Mouse (Mus musculus) MEL (cell line): ENCODE data around the gene Bace1. TPM values are rescaled to one million over a fixed set of nuclear protein-coding genes. Genes with fewer than 3 reads are reported as not detected.

Experiments
- DNase-seq: peaks from one replicate; pipeline ENCODE4 v3.0.0; 2011; ENCODE audit warnings: low read depth, low spot score
- H3K27ac ChIP-seq: 2 replicates; pipeline ENCODE4 v1.5.1; 2012; ENCODE audit warnings: low read depth, mild to moderate bottlenecking, control low read depth, low read length, moderate library complexity; ENCODE audit not compliant: control insufficient read depth
- H3K27me3 ChIP-seq, 2 experiments: fragments of 150-350 bp in 1 of 2; sonication (generic) in 1 of 2; 2 replicates each; pipeline ENCODE4 v1.6.1; 2012; ENCODE audit warnings: low read length in 2 of 2, mild to moderate bottlenecking in 2 of 2, improper control_type of control experiment in 1 of 2, moderate library complexity in 1 of 2; ENCODE audit not compliant: insufficient read depth in 2 of 2, control insufficient read depth in 1 of 2
- H3K36me3 ChIP-seq, 2 experiments: 2 replicates each; pipeline ENCODE4 v1.6.1; 2012 to 2014; ENCODE audit warnings: low read length in 2 of 2, improper control_type of control experiment in 1 of 2, inconsistent platforms in 1 of 2, mild to moderate bottlenecking in 1 of 2; ENCODE audit not compliant: insufficient read depth in 2 of 2, control insufficient read depth in 1 of 2
- H3K4me1 ChIP-seq, 2 experiments: fragments of 150-350 bp in 1 of 2; sonication (generic) in 1 of 2; 2 replicates each; pipeline ENCODE4 v1.6.1; 2012; ENCODE audit warnings: low read length in 2 of 2, improper control_type of control experiment in 1 of 2, mild to moderate bottlenecking in 1 of 2; ENCODE audit not compliant: insufficient read depth in 2 of 2, control insufficient read depth in 1 of 2
- H3K4me3 ChIP-seq, 2 experiments: fragments of 150-350 bp in 1 of 2; sonication (generic) in 1 of 2; 2 replicates each; pipeline ENCODE4 v1.5.1; 2012; ENCODE audit warnings: low read depth in 2 of 2, low read length in 2 of 2, mild to moderate bottlenecking in 2 of 2, moderate library complexity in 2 of 2, control low read depth in 1 of 2, improper control_type of control experiment in 1 of 2; ENCODE audit not compliant: control insufficient read depth in 1 of 2, insufficient read depth in 1 of 2
- H3K79me2 ChIP-seq: 2 replicates; pipeline ENCODE4 v1.6.1; 2012; ENCODE audit warnings: mild to moderate bottlenecking, low read length, moderate library complexity; ENCODE audit not compliant: control insufficient read depth, poor library complexity, insufficient read depth
- H3K9ac ChIP-seq: 2 replicates; pipeline ENCODE4 v1.6.1; 2012; ENCODE audit warnings: low read depth, mild to moderate bottlenecking, control low read depth, low read length, moderate library complexity; ENCODE audit not compliant: control insufficient read depth, poor library complexity, severe bottlenecking
- H3K9me3 ChIP-seq: fragments of 150-350 bp; sonication (generic); replicated peaks from 2 replicates; pipeline ENCODE4 v1.6.1; 2012; ENCODE audit warnings: mild to moderate bottlenecking, low read length, improper control_type of control experiment, moderate library complexity; ENCODE audit not compliant: insufficient read depth
- CHD2 ChIP-seq: IDR thresholded peaks from 2 replicates; pipeline ENCODE4 v1.6.1; 2011; ENCODE audit warnings: low read length, improper control_type of control experiment
- E2F4 ChIP-seq: IDR thresholded peaks from 2 replicates; pipeline ENCODE4 v1.6.1; 2011; ENCODE audit warnings: low read depth, low read length, improper control_type of control experiment, borderline replicate concordance
- EP300 ChIP-seq, 2 experiments: IDR thresholded peaks; 2 replicates each; pipeline ENCODE4 v1.6.1; 2011; ENCODE audit warnings: improper control_type of control experiment in 2 of 2, low read length in 2 of 2, low read depth in 1 of 2, mild to moderate bottlenecking in 1 of 2
- GATA1 ChIP-seq: IDR thresholded peaks from 2 replicates; pipeline ENCODE4 v1.6.1; 2011; ENCODE audit warnings: low read depth, low read length, improper control_type of control experiment
- MAFK ChIP-seq: IDR thresholded peaks from 2 replicates; pipeline ENCODE4 v1.6.1; 2011; ENCODE audit warnings: low read depth, mild to moderate bottlenecking, low read length, improper control_type of control experiment, borderline replicate concordance
- MAZ ChIP-seq: IDR thresholded peaks from 2 replicates; pipeline ENCODE4 v1.6.1; 2012; ENCODE audit warnings: low read depth, mild to moderate bottlenecking, inconsistent platforms, low read length, improper control_type of control experiment
- MEF2A ChIP-seq: IDR thresholded peaks from 2 replicates; pipeline ENCODE4 v1.6.1; 2014; ENCODE audit warnings: low read depth, mild to moderate bottlenecking, inconsistent platforms, low read length, improper control_type of control experiment; ENCODE audit not compliant: poor library complexity, insufficient replicate concordance, severe bottlenecking; ENCODE audit errors: extremely low read depth
- MXI1 ChIP-seq: IDR thresholded peaks from 2 replicates; pipeline ENCODE4 v1.6.1; 2011; ENCODE audit warnings: mild to moderate bottlenecking, low read depth, low read length, improper control_type of control experiment
- MYB ChIP-seq: IDR thresholded peaks from 2 replicates; pipeline ENCODE4 v1.6.1; 2011; ENCODE audit warnings: mild to moderate bottlenecking, low read depth, low read length, improper control_type of control experiment
- NELFE ChIP-seq: IDR thresholded peaks from 2 replicates; pipeline ENCODE4 v1.6.1; 2011; ENCODE audit warnings: low read depth, low read length, improper control_type of control experiment
- NRF1 ChIP-seq: IDR thresholded peaks from 2 replicates; pipeline ENCODE4 v1.6.1; 2014; ENCODE audit warnings: low read depth, mild to moderate bottlenecking, inconsistent platforms, low read length, improper control_type of control experiment, moderate library complexity; ENCODE audit not compliant: poor library complexity, insufficient read depth, severe bottlenecking
- POLR2A ChIP-seq, 2 experiments: IDR thresholded peaks; 2 replicates each; pipeline ENCODE4 v1.6.1; 2011 to 2012; ENCODE audit warnings: low read length in 2 of 2, mild to moderate bottlenecking in 2 of 2, control low read depth in 1 of 2, improper control_type of control experiment in 1 of 2, low read depth in 1 of 2, moderate library complexity in 1 of 2; ENCODE audit not compliant: control insufficient read depth in 1 of 2, insufficient read depth in 1 of 2, poor library complexity in 1 of 2
- POLR2AphosphoS2 ChIP-seq: IDR thresholded peaks from 2 replicates; pipeline ENCODE4 v1.6.1; 2011; ENCODE audit warnings: low read length, improper control_type of control experiment
- POLR2AphosphoS5 ChIP-seq: IDR thresholded peaks from 2 replicates; pipeline ENCODE4 v1.6.1; 2012; ENCODE audit warnings: low read depth, borderline replicate concordance, mild to moderate bottlenecking, inconsistent platforms, low read length, moderate library complexity, mixed read lengths
- SMC3 ChIP-seq: IDR thresholded peaks from 2 replicates; pipeline ENCODE4 v1.6.1; 2011; ENCODE audit warnings: low read depth, low read length, improper control_type of control experiment
- TAL1 ChIP-seq: IDR thresholded peaks from 2 replicates; pipeline ENCODE4 v1.6.1; 2012; ENCODE audit warnings: mild to moderate bottlenecking, inconsistent platforms, low read length, moderate library complexity, mixed read lengths
- TCF12 ChIP-seq: IDR thresholded peaks from 2 replicates; pipeline ENCODE4 v1.6.1; 2014; ENCODE audit warnings: low read depth, mild to moderate bottlenecking, inconsistent platforms, low read length, improper control_type of control experiment, moderate library complexity
- UBTF ChIP-seq: IDR thresholded peaks from 2 replicates; pipeline ENCODE4 v1.6.1; 2012; ENCODE audit warnings: low read depth, mild to moderate bottlenecking, inconsistent platforms, low read length, improper control_type of control experiment, moderate library complexity, borderline replicate concordance; ENCODE audit not compliant: insufficient read depth
- USF2 ChIP-seq, 2 experiments: IDR thresholded peaks; 2 replicates each; pipeline ENCODE4 v1.6.1; 2011 to 2012; ENCODE audit warnings: improper control_type of control experiment in 2 of 2, low read length in 2 of 2, borderline replicate concordance in 1 of 2, inconsistent platforms in 1 of 2, low read depth in 1 of 2, mild to moderate bottlenecking in 1 of 2; ENCODE audit not compliant: insufficient read depth in 1 of 2
- ZC3H11A ChIP-seq: IDR thresholded peaks from 2 replicates; pipeline ENCODE4 v1.6.1; 2012; ENCODE audit warnings: low read depth, mild to moderate bottlenecking, inconsistent platforms, low read length, improper control_type of control experiment
- ZKSCAN1 ChIP-seq: IDR thresholded peaks from 2 replicates; pipeline ENCODE4 v1.6.1; 2012; ENCODE audit warnings: low read depth, mild to moderate bottlenecking, inconsistent platforms, low read length, improper control_type of control experiment, moderate library complexity
- ZMIZ1 ChIP-seq: IDR thresholded peaks from 2 replicates; pipeline ENCODE4 v1.6.1; 2012; ENCODE audit warnings: low read depth, mild to moderate bottlenecking, inconsistent platforms, low read length, improper control_type of control experiment, moderate library complexity
- polyA plus RNA-seq, 2 experiments: library from polyadenylated mRNA; stranded (reverse) in 1 of 2; unstranded in 1 of 2; fragments of >175 nt in 1 of 2; fragments of >200 nt in 1 of 2; gene quantifications; 2 replicates each; pipeline versions ENCODE4 v1.2.1 to v1.2.4; 2012; ENCODE audit warnings: low replicate concordance in 2 of 2, low read depth in 1 of 2; ENCODE audit not compliant: insufficient read length in 2 of 2, insufficient read depth in 1 of 2, missing spikeins in 1 of 2
- total RNA-seq: library from RNA; depleted of rRNA; stranded (reverse); fragments of 300-350 nt; gene quantifications from 2 replicates; pipeline ENCODE4 v1.2.3, GENCODE M21; 2012

Bace1 gene
- total and polyA plus RNA-seq, 3 experiments, result 0.27 to 4.0 TPM; not detected in 1

DNA sequence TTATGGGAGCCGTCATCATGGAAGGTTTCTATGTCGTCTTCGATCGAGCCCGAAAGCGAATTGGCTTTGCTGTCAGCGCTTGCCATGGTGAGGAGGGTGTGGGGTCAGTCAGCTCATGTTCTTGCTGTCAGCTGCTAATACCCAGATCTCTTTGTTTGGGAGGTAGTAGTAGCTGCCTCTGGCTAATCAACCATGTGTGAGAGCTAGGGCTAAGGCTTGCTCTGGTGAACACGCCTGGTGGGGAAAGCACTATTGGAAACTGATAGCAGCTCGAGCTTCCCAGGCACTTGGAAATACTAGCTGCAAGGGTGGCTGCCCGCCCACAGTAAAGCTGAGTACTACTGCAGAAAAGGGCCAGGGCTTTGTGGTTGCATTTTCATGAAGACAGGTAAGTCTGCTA is 21.0 kb downstream of the Bace1 start:
- Histone ChIP-seq H3K27ac (no peak overlapping the region), H3K9me3 (no peaks in the 10 kb centered on the region), H3K79me2 (no peaks in the 10 kb centered on the region), H3K27me3 (no peaks in the 10 kb centered on the region), H3K4me3 (no peak overlapping the region), H3K4me1 (no peaks in the 10 kb centered on the region), H3K36me3 (no peaks in the 10 kb centered on the region), H3K9ac (no peak overlapping the region)
- no peak for TF ChIP-seq MXI1
- TF ChIP-seq TAL1, result no peak
- no peak for TF ChIP-seq NELFE
- no peak for TF ChIP-seq POLR2A (IDR thresholded peaks at IDR 0.05; ENCODE audit: control insufficient read depth in 1 of 2, insufficient read depth in 1 of 2, low read depth in 1 of 2, low read length in 2 of 2, poor library complexity in 1 of 2)
- TF ChIP-seq ZKSCAN1, result no peak
- no peak for TF ChIP-seq POLR2AphosphoS5
- no peak for TF ChIP-seq MEF2A
- no peak for TF ChIP-seq MAZ
- TF ChIP-seq CHD2, result no peak
- DNase-seq, result no peak

- H3K79me2 ChIP-seq, result no peaks in the 10 kb centered on the region
- peaks cover 0 to 1% of the 10 kb centered on the region in 2 experiments; a peak in 1 of 4 replicates for H3K36me3 ChIP-seq
- H3K9ac ChIP-seq, result no peak overlapping the region
- no peaks in the 10 kb centered on the region for H3K4me1 ChIP-seq
- TF ChIP-seq POLR2A (IDR thresholded peaks at IDR 0.05; ENCODE audit: control insufficient read depth in 1 of 2, insufficient read depth in 1 of 2, low read depth in 1 of 2, low read length in 2 of 2, poor library complexity in 1 of 2) (no peak), MEF2A (no peak), TCF12 (no peak), SMC3 (no peak), USF2 (IDR thresholded peaks at IDR 0.05; ENCODE audit: borderline replicate concordance in 1 of 2, insufficient read depth in 1 of 2, low read depth in 1 of 2, low read length in 2 of 2) (no peak), NRF1 (no peak), MAFK (no peak), MYB (no peak), GATA1 (no peak), POLR2AphosphoS2 (no peak), UBTF (no peak), MAZ (no peak), EP300 (IDR thresholded peaks at IDR 0.05; ENCODE audit: low read depth in 1 of 2, low read length in 2 of 2) (no peak), E2F4 (no peak), ZC3H11A (no peak), ZMIZ1 (no peak)
- no peaks in the 10 kb centered on the region for H3K27me3 ChIP-seq
- H3K9me3 ChIP-seq, result no peaks in the 10 kb centered on the region
- no peak overlapping the region for H3K4me3 ChIP-seq
- H3K27ac ChIP-seq, result no peak overlapping the region
- no peak for DNase-seq
Measured at GRCm38 (mm10) chr9:45861813-45862212, 23.4 kb downstream of the Bace1 start.
